29 mouse cellular contexts compared by ENCODE assay signal in genomic region chr5:10414019-10414418, GRCm38 (mm10).
"Had no signal": no experiment of that assay in that cellular context is flagged by ENCODE, and none has a peak within 500 bp of the region (broad histone marks: within the 10 kb centered on the region; RNA-seq: fewer than 3 reads in every experiment).

No protein-coding gene starts in this region.

- H3K36me3 ChIP-seq: embryonic facial prominence, embryonic 10.5 days; embryonic facial prominence, embryonic 12.5 days; embryonic facial prominence, embryonic 13.5 days; embryonic facial prominence, embryonic 15.5 days; forebrain, embryonic 10.5 days; forebrain, embryonic 12.5 days; forebrain, embryonic 15.5 days had no signal

- H3K4me3 ChIP-seq: embryonic facial prominence, embryonic 10.5 days; embryonic facial prominence, embryonic 12.5 days; embryonic facial prominence, embryonic 13.5 days; embryonic facial prominence, embryonic 15.5 days; erythroblast, embryonic 14.5 days; forebrain, embryonic 10.5 days; forebrain, embryonic 12.5 days; forebrain, embryonic 13.5 days; forebrain, embryonic 15.5 days; gastrocnemius, adult 2 months; heart, adult 2 months had no signal

- DNase-seq: cerebellum, adult 2 months; cerebellum, adult 8-10 months; cerebellum, adult 9-10 months; cerebellum, adult 9-11 months; cerebellum, postnatal 10 days; cerebellum, postnatal 14 days; cerebellum, postnatal 25 days; cerebellum, postnatal 36 days; embryo, embryonic 11 days; forebrain, postnatal 0 days; gastrocnemius, adult 2 months; gastrocnemius, postnatal 10 days; gastrocnemius, postnatal 14 days; gastrocnemius, postnatal 25 days; gastrocnemius, postnatal 36 days; heart, adult 11 months; heart, adult 18-20 months; heart, adult 2 months had no signal

- ATAC-seq: forebrain, embryonic 13.5 days; forebrain, embryonic 14.5 days; forebrain, embryonic 15.5 days; forebrain, embryonic 16.5 days; forebrain, postnatal 0 days had no signal

- H3K9me3 ChIP-seq: embryonic facial prominence, embryonic 10.5 days; embryonic facial prominence, embryonic 12.5 days; embryonic facial prominence, embryonic 13.5 days; embryonic facial prominence, embryonic 15.5 days; forebrain, embryonic 10.5 days; forebrain, embryonic 12.5 days; forebrain, embryonic 13.5 days; forebrain, embryonic 15.5 days had no signal

- H3K4me1 ChIP-seq: embryonic facial prominence, embryonic 10.5 days; embryonic facial prominence, embryonic 12.5 days; embryonic facial prominence, embryonic 13.5 days; embryonic facial prominence, embryonic 15.5 days had no signal

- H3K27me3 ChIP-seq: embryonic facial prominence, embryonic 12.5 days; embryonic facial prominence, embryonic 13.5 days; embryonic facial prominence, embryonic 15.5 days; forebrain, embryonic 12.5 days; forebrain, embryonic 13.5 days; forebrain, embryonic 15.5 days had no signal

- H3K27ac ChIP-seq: embryonic facial prominence, embryonic 10.5 days; embryonic facial prominence, embryonic 12.5 days; embryonic facial prominence, embryonic 13.5 days; embryonic facial prominence, embryonic 15.5 days; forebrain, embryonic 10.5 days; forebrain, embryonic 12.5 days; forebrain, embryonic 13.5 days; forebrain, embryonic 15.5 days; gastrocnemius, adult 2 months; heart, adult 2 months had no signal
